Mouse (Mus musculus) liver, postnatal 0 days (tissue): ENCODE data around the gene Bloc1s4. TPM values are rescaled to one million over a fixed set of nuclear protein-coding genes. Genes with fewer than 3 reads are reported as not detected.
"Not testable (repeated sequence)": the region's sequence is repeated elsewhere in the genome, so short reads cannot be mapped to it uniquely, and the experiment has no call there.

Experiments
- ATAC-seq: fragments of 200-750 bp; cut with Nextera tagmentation; 2 replicates; pipeline ENCODE4 v1.8.0; 2017; ENCODE audit warnings: mild to moderate bottlenecking, moderate library complexity
- DNase-seq: peaks from one replicate; pipeline ENCODE4 v3.0.0-alpha.2; 2016
- H3K27ac ChIP-seq: fragments of 300-500 bp; sonication (generic); 2 replicates; pipeline ENCODE4 v1.5.1; 2014; ENCODE audit warnings: antibody characterized with exemption, moderate library complexity, mild to moderate bottlenecking, low read depth
- H3K27me3 ChIP-seq: fragments of 300-500 bp; sonication (generic); 2 replicates; pipeline ENCODE4 v1.6.1; 2014; ENCODE audit warnings: low read length, control low read depth, mixed read lengths; ENCODE audit not compliant: insufficient read depth
- H3K36me3 ChIP-seq: fragments of 300-500 bp; sonication (generic); replicated peaks from 2 replicates; pipeline ENCODE4 v1.6.1; 2014; ENCODE audit warnings: mild to moderate bottlenecking, control low read depth, low read length, moderate library complexity, mixed read lengths; ENCODE audit not compliant: insufficient read depth
- H3K4me1 ChIP-seq: fragments of 300-500 bp; sonication (generic); 2 replicates; pipeline ENCODE4 v1.6.1; 2014; ENCODE audit warnings: antibody characterized with exemption, mild to moderate bottlenecking, control low read depth; ENCODE audit not compliant: insufficient read depth
- H3K4me2 ChIP-seq: fragments of 300-500 bp; sonication (generic); 2 replicates; pipeline ENCODE4 v1.6.1; 2014; ENCODE audit warnings: low read depth, mild to moderate bottlenecking, low read length, moderate library complexity, mixed read lengths
- H3K4me3 ChIP-seq: fragments of 300-500 bp; sonication (generic); 2 replicates; pipeline ENCODE4 v1.5.1; 2014; ENCODE audit warnings: low read depth, low read length
- H3K9ac ChIP-seq: fragments of 300-500 bp; sonication (generic); replicated peaks from 2 replicates; pipeline ENCODE4 v1.6.1; 2014; ENCODE audit warnings: mild to moderate bottlenecking, moderate library complexity
- H3K9me3 ChIP-seq: fragments of 300-500 bp; sonication (generic); 2 replicates; pipeline ENCODE4 v1.6.1; 2016; ENCODE audit warnings: mild to moderate bottlenecking, control low read depth, low read length, mixed read lengths
- CTCF ChIP-seq: sonication (generic); IDR thresholded peaks from 2 replicates; pipeline ENCODE4 v1.5.1; 2016; ENCODE audit warnings: antibody characterized with exemption, low read depth
- EP300 ChIP-seq: IDR thresholded peaks from 2 replicates; pipeline ENCODE4 v1.6.1; 2016; ENCODE audit warnings: antibody characterized with exemption, low read depth, mild to moderate bottlenecking
- WGBS: fragments of 180-500 bp; shearing (Covaris S2); extraction: QIAGEN DNeasy Blood & Tissue Kit; methylation state at CpG from one replicate; pipeline ENCODE4 v1.1.7; 2014; ENCODE audit not compliant: insufficient replicate concordance; 5-methylcytosine and 5-hydroxymethylcytosine counted together
- polyA plus RNA-seq: library from polyadenylated mRNA; unstranded; fragments of >200 nt; fragmentation: Nextera tagmentation; extraction: Ambion mirVana; gene quantifications from 2 replicates; pipeline ENCODE4 v1.2.1, GENCODE M21; 2015

The Bloc1s4 gene
- polyA plus RNA-seq, result 14.6 and 17.9 TPM in 2 replicates

GRCm38 (mm10) chr5:36748536-36749061 is at the start of gene Bloc1s4:
TSS of gene Bloc1s4 (minus strand) at chr5:36748650.
- H3K27ac ChIP-seq, result peak within 1 kb of the TSS; percentile 55
- no peaks in the 10 kb centered on the region for H3K27me3 ChIP-seq
- H3K9ac ChIP-seq, result peak within 1 kb of the TSS; percentile 92
- peak within 1 kb of the TSS; percentile 98 for H3K4me3 ChIP-seq
- H3K4me2 ChIP-seq, result peak within 1 kb of the TSS; percentile 95
- DNase-seq (peak; percentile 94), ATAC-seq (peak; percentile 95)
- 3% methylated on average over 31 of the region's 31 CpGs for WGBS
- H3K4me1 ChIP-seq, result peaks cover 12% of the 10 kb centered on the region
- no peaks in the 10 kb centered on the region for H3K36me3 ChIP-seq
- no peak for TF ChIP-seq EP300
- no peak for TF ChIP-seq CTCF
- H3K9me3 ChIP-seq, result no peaks in the 10 kb centered on the region

- WGBS, result 52% methylated on average over 8 of the region's 8 CpGs
- H3K4me2 ChIP-seq, result peak overlapping the region; percentile 86
- H3K27ac ChIP-seq, result peak overlapping the region; percentile 96
- H3K36me3 ChIP-seq, result peaks cover 7% of the 10 kb centered on the region; the same call in 1 of the 2 replicates
- peak overlapping the region; percentile 78; the same call in 1 of the 2 replicates for H3K4me3 ChIP-seq
- H3K27me3 ChIP-seq, result no peaks in the 10 kb centered on the region
- H3K9ac ChIP-seq, result no peak overlapping the region
- H3K4me1 ChIP-seq, result peaks cover 12% of the 10 kb centered on the region
- ATAC-seq (no peak), DNase-seq (no peak)
- H3K9me3 ChIP-seq, result no peaks in the 10 kb centered on the region
- TF ChIP-seq EP300 (no peak), CTCF (no peak)
Observed at GRCm38 (mm10) chr5:36797291-36797690, 48.8 kb upstream of the Bloc1s4 start.

GRCm38 (mm10) chr5:36796296-36797014 is 48.0 kb upstream of the Bloc1s4 start, which contains the start of gene Mrfap1:
TSS of gene Mrfap1 (minus strand) at chr5:36796772.
- not testable (repeated sequence) for H3K27me3 ChIP-seq, H3K36me3 ChIP-seq, H3K9me3 ChIP-seq
- DNase-seq, result peak; percentile 95
- ATAC-seq, result peak; percentile 85
- Histone ChIP-seq H3K9ac (peak within 1 kb of the TSS; percentile 84), H3K4me1 (peaks cover 21% of the 10 kb centered on the region), H3K4me3 (peak within 1 kb of the TSS; percentile 78), H3K27ac (peak within 1 kb of the TSS; percentile 96), H3K4me2 (peak within 1 kb of the TSS; percentile 86)
- WGBS, result under 1% methylated on average over 83 of the region's 90 CpGs

- peak; percentile 57 for ATAC-seq
- Histone ChIP-seq H3K9ac (peak overlapping the region; percentile 84), H3K4me2 (peak overlapping the region; percentile 86), H3K4me1 (peaks cover 21% of the 10 kb centered on the region), H3K27ac (peak overlapping the region; percentile 96), H3K4me3 (peak overlapping the region; percentile 78)
- H3K36me3 ChIP-seq, H3K27me3 ChIP-seq, H3K9me3 ChIP-seq: not testable (repeated sequence)
- peak; percentile 18; the same call in 1 of the 2 replicates for TF ChIP-seq CTCF
- DNase-seq, result peak; percentile 70
- 2% methylated on average over 36 of the region's 37 CpGs for WGBS
Observed at GRCm38 (mm10) chr5:36795647-36796295, 47.3 kb upstream of the Bloc1s4 start.

GRCm38 (mm10) chr5:36791861-36792260 is 43.4 kb upstream of the Bloc1s4 start:
- DNase-seq, result no peak
- Histone ChIP-seq H3K9ac (0 out of 2 replicates have a peak overlapping the region, but pooled peaks have one; percentile 18), H3K9me3 (no peaks in the 10 kb centered on the region), H3K27me3 (no peaks in the 10 kb centered on the region), H3K36me3 (peaks cover 7% of the 10 kb centered on the region; the same call in 1 of the 2 replicates), H3K4me3 (no peak overlapping the region), H3K27ac (peak overlapping the region; percentile 51; the same call in 1 of the 2 replicates), H3K4me2 (peak overlapping the region; percentile 44), H3K4me1 (peaks cover 17% of the 10 kb centered on the region)
- no peak for ATAC-seq
- TF ChIP-seq CTCF, result no peak
- TF ChIP-seq EP300, result no peak
- WGBS, result 36% methylated on average over 9 of the region's 9 CpGs

- no peaks in the 10 kb centered on the region for H3K27me3 ChIP-seq
- H3K9me3 ChIP-seq, result no peaks in the 10 kb centered on the region
- no peak overlapping the region for H3K27ac ChIP-seq
- DNase-seq (no peak), ATAC-seq (no peak)
- no peak overlapping the region for H3K4me3 ChIP-seq
- no peaks in the 10 kb centered on the region for H3K4me1 ChIP-seq
- 84% methylated on average over 5 of the region's 5 CpGs for WGBS
- H3K36me3 ChIP-seq, result no peaks in the 10 kb centered on the region
- no peak overlapping the region for H3K9ac ChIP-seq
- TF ChIP-seq CTCF (no peak), EP300 (no peak)
- H3K4me2 ChIP-seq, result no peak overlapping the region
Observed at GRCm38 (mm10) chr5:36786052-36786451, 37.6 kb upstream of the Bloc1s4 start.
